Mouse (Mus musculus) myocyte (in vitro differentiated cells): Measurements from ENCODE around the gene Gabbr2. TPM values are rescaled to one million over a fixed set of nuclear protein-coding genes. Genes with fewer than 3 reads are reported as not detected.

Source experiments
- H3K27me3 ChIP-seq: one replicate; pipeline ENCODE4 v1.6.1; 2011; ENCODE audit not compliant: control insufficient read depth, insufficient read depth, insufficient read length
- H3K36me3 ChIP-seq: one replicate; pipeline ENCODE4 v1.6.1; 2011; ENCODE audit not compliant: control insufficient read depth, insufficient read depth
- H3K4me2 ChIP-seq: one replicate; pipeline ENCODE4 v1.6.1; 2011; ENCODE audit warnings: low read depth, control low read depth
- H3K4me3 ChIP-seq: one replicate; pipeline ENCODE4 v1.5.1; 2011; ENCODE audit warnings: mild to moderate bottlenecking, control low read depth, moderate library complexity
- H3K79me2 ChIP-seq: one replicate; pipeline ENCODE4 v1.6.1; 2011; ENCODE audit not compliant: control insufficient read depth, insufficient read depth
- H3ac ChIP-seq: one replicate; pipeline ENCODE4 v1.6.1; 2011; ENCODE audit not compliant: control insufficient read depth, insufficient read length
- CEBPB ChIP-seq: IDR thresholded peaks from 2 replicates; pipeline ENCODE4 v1.6.1; 2011; ENCODE audit warnings: mild to moderate bottlenecking, moderate library complexity; ENCODE audit not compliant: poor library complexity, insufficient read depth, severe bottlenecking
- E2F4 ChIP-seq: IDR thresholded peaks from one replicate; pipeline ENCODE4 v1.6.1; 2011; ENCODE audit warnings: mild to moderate bottlenecking, control low read depth, moderate library complexity; ENCODE audit not compliant: insufficient read depth
- MAX ChIP-seq: IDR thresholded peaks from one replicate; pipeline ENCODE4 v1.6.1; 2011; ENCODE audit warnings: low read depth, mild to moderate bottlenecking, control low read depth
- MYOD1 ChIP-seq, 3 experiments: IDR thresholded peaks; one replicate each; pipeline ENCODE4 v1.6.1; 2011; ENCODE audit warnings: control low read depth in 2 of 3, low read depth in 2 of 3, mild to moderate bottlenecking in 2 of 3, moderate library complexity in 1 of 3; ENCODE audit not compliant: insufficient read length in 2 of 3, control insufficient read depth in 1 of 3
- MYOG ChIP-seq, 3 experiments: IDR thresholded peaks; one replicate each; pipeline ENCODE4 v1.6.1; 2011; ENCODE audit warnings: control low read depth in 2 of 3, low read depth in 2 of 3, mild to moderate bottlenecking in 2 of 3; ENCODE audit not compliant: insufficient read length in 2 of 3, control insufficient read depth in 1 of 3, insufficient read depth in 1 of 3
- POLR2A ChIP-seq: IDR thresholded peaks from one replicate; pipeline ENCODE4 v1.6.1; 2011; ENCODE audit warnings: low read depth, mild to moderate bottlenecking, control low read depth, moderate library complexity; ENCODE audit not compliant: insufficient read length
- POLR2AphosphoS2 ChIP-seq: IDR thresholded peaks from one replicate; pipeline ENCODE4 v1.6.1; 2011; ENCODE audit warnings: low read depth, control low read depth; ENCODE audit not compliant: insufficient read length
- REST ChIP-seq: IDR thresholded peaks from one replicate; pipeline ENCODE4 v1.6.1; 2011; ENCODE audit warnings: mild to moderate bottlenecking, control low read depth, moderate library complexity; ENCODE audit not compliant: insufficient read depth, insufficient read length
- SRF ChIP-seq: IDR thresholded peaks from one replicate; pipeline ENCODE4 v1.6.1; 2011; ENCODE audit warnings: low read depth; ENCODE audit not compliant: control insufficient read depth, insufficient read length
- TCF12 ChIP-seq: IDR thresholded peaks from one replicate; pipeline ENCODE4 v1.6.1; 2011; ENCODE audit warnings: mild to moderate bottlenecking, control low read depth; ENCODE audit not compliant: poor library complexity, insufficient read depth, severe bottlenecking
- TCF3 ChIP-seq: IDR thresholded peaks from one replicate; pipeline ENCODE4 v1.6.1; 2011; ENCODE audit warnings: low read depth, control low read depth; ENCODE audit not compliant: insufficient read length
- USF1 ChIP-seq: IDR thresholded peaks from one replicate; pipeline ENCODE4 v1.6.1; 2011; ENCODE audit warnings: low read depth, mild to moderate bottlenecking, control low read depth, moderate library complexity
- polyA plus RNA-seq: library from polyadenylated mRNA; unstranded; fragments of >200 nt; fragmentation: generic; extraction: Trizol; gene quantifications from one replicate; pipeline ENCODE4 v1.2.1, GENCODE M21; 2012; ENCODE audit warnings: missing spikeins

Gabbr2 gene
- polyA plus RNA-seq, 1 experiment, result not detected

GRCm38 (mm10) chr4:46905152-46905551 lies 86.5 kb downstream of the Gabbr2 start:
- no peak overlapping the region for H3K4me2 ChIP-seq
- no peaks in the 10 kb centered on the region for H3K36me3 ChIP-seq
- H3K27me3 ChIP-seq, result no peaks in the 10 kb centered on the region
- TF ChIP-seq SRF, result no peak
- no peak for TF ChIP-seq POLR2A
- TF ChIP-seq MAX, result no peak
- no peak for TF ChIP-seq USF1
- TF ChIP-seq MYOD1 (IDR thresholded peaks at IDR 0.05; ENCODE audit: control insufficient read depth in 1 of 3, insufficient read length in 2 of 3, low read depth in 2 of 3), result no peak
- no peak for TF ChIP-seq E2F4
- TF ChIP-seq TCF12, result no peak
- H3ac ChIP-seq, result no peak overlapping the region
- H3K79me2 ChIP-seq, result no peaks in the 10 kb centered on the region
- H3K4me3 ChIP-seq, result no peak overlapping the region

GRCm38 (mm10) chr4:46904129-46904528 lies 87.5 kb downstream of the Gabbr2 start:
- Histone ChIP-seq H3K36me3 (no peaks in the 10 kb centered on the region), H3ac (no peak overlapping the region), H3K27me3 (no peaks in the 10 kb centered on the region), H3K4me2 (no peak overlapping the region), H3K4me3 (no peak overlapping the region), H3K79me2 (no peaks in the 10 kb centered on the region)
- TF ChIP-seq POLR2A, result no peak
- no peak for TF ChIP-seq MAX
- no peak for TF ChIP-seq POLR2AphosphoS2
- TF ChIP-seq SRF, result no peak
- no peak for TF ChIP-seq TCF12
- no peak for TF ChIP-seq TCF3
- no peak for TF ChIP-seq USF1
- no peak for TF ChIP-seq CEBPB
- no peak for TF ChIP-seq MYOG (IDR thresholded peaks at IDR 0.05; ENCODE audit: control insufficient read depth in 1 of 3, insufficient read depth in 1 of 3, insufficient read length in 2 of 3, low read depth in 2 of 3)
- TF ChIP-seq REST, result no peak
- no peak for TF ChIP-seq E2F4
- TF ChIP-seq MYOD1 (IDR thresholded peaks at IDR 0.05; ENCODE audit: control insufficient read depth in 1 of 3, insufficient read length in 2 of 3, low read depth in 2 of 3), result no peak

- Histone ChIP-seq H3K4me2 (no peak overlapping the region), H3K36me3 (no peaks in the 10 kb centered on the region), H3K27me3 (no peaks in the 10 kb centered on the region), H3ac (no peak overlapping the region), H3K4me3 (no peak overlapping the region), H3K79me2 (no peaks in the 10 kb centered on the region)
- TF ChIP-seq TCF12 (no peak), TCF3 (no peak), POLR2AphosphoS2 (no peak), USF1 (no peak), E2F4 (no peak), MYOG (IDR thresholded peaks at IDR 0.05; ENCODE audit: control insufficient read depth in 1 of 3, insufficient read depth in 1 of 3, insufficient read length in 2 of 3, low read depth in 2 of 3) (no peak), MYOD1 (IDR thresholded peaks at IDR 0.05; ENCODE audit: control insufficient read depth in 1 of 3, insufficient read length in 2 of 3, low read depth in 2 of 3) (no peak), POLR2A (no peak), MAX (no peak), SRF (no peak), REST (no peak), CEBPB (no peak)
These were observed 93.1 kb downstream of the Gabbr2 start for GRCm38 (mm10) chr4:46898546-46898945.

- TF ChIP-seq TCF12 (no peak), E2F4 (no peak), SRF (no peak), MAX (no peak), REST (no peak), TCF3 (no peak), POLR2AphosphoS2 (no peak), POLR2A (no peak), MYOG (IDR thresholded peaks at IDR 0.05; ENCODE audit: control insufficient read depth in 1 of 3, insufficient read depth in 1 of 3, insufficient read length in 2 of 3, low read depth in 2 of 3) (no peak), MYOD1 (IDR thresholded peaks at IDR 0.05; ENCODE audit: control insufficient read depth in 1 of 3, insufficient read length in 2 of 3, low read depth in 2 of 3) (no peak), USF1 (no peak), CEBPB (no peak)
- H3K4me2 ChIP-seq, result no peak overlapping the region
- H3ac ChIP-seq, result no peak overlapping the region
- H3K79me2 ChIP-seq, result no peaks in the 10 kb centered on the region
- no peaks in the 10 kb centered on the region for H3K27me3 ChIP-seq
- H3K4me3 ChIP-seq, result no peak overlapping the region
- H3K36me3 ChIP-seq, result no peaks in the 10 kb centered on the region
These were observed 93.9 kb downstream of the Gabbr2 start for GRCm38 (mm10) chr4:46897634-46898399.

GRCm38 (mm10) chr4:46894144-46894543 lies 97.5 kb downstream of the Gabbr2 start:
- H3K27me3 ChIP-seq, result no peaks in the 10 kb centered on the region
- TF ChIP-seq USF1 (no peak), SRF (no peak), E2F4 (no peak), POLR2AphosphoS2 (no peak), TCF12 (no peak), MYOG (IDR thresholded peaks at IDR 0.05; ENCODE audit: control insufficient read depth in 1 of 3, insufficient read depth in 1 of 3, insufficient read length in 2 of 3, low read depth in 2 of 3) (no peak), MYOD1 (IDR thresholded peaks at IDR 0.05; ENCODE audit: control insufficient read depth in 1 of 3, insufficient read length in 2 of 3, low read depth in 2 of 3) (no peak), MAX (no peak)
- no peak overlapping the region for H3ac ChIP-seq
- no peak overlapping the region for H3K4me3 ChIP-seq
- no peaks in the 10 kb centered on the region for H3K79me2 ChIP-seq
- H3K4me2 ChIP-seq, result no peak overlapping the region
- H3K36me3 ChIP-seq, result no peaks in the 10 kb centered on the region
